In genomic region chr5:35574653-35575599, GRCm38 (mm10) we compare ENCODE assay signal across 8 mouse cellular contexts. TPM values are rescaled to one million over a fixed set of nuclear protein-coding genes. Genes with fewer than 3 reads are reported as not detected.
DNase-seq lines count a peak whose midpoint lies in the region; ATAC-seq lines count a peak whose summit lies in the region.

Gene Trmt44 (minus strand): TSS chr5:35575070.

- peaks cover 20% of the 10 kb centered on the region for H3K4me1 ChIP-seq in forebrain, embryonic 10.5 days
- H3K4me1 ChIP-seq in heart, embryonic 16.5 days (ENCODE audit: control insufficient read depth, insufficient read depth, low read length): peaks cover 12% of the 10 kb centered on the region
- peaks cover 16% of the 10 kb centered on the region for H3K4me1 ChIP-seq in liver, embryonic 15.5 days (replicated peaks)
- peaks cover 11% of the 10 kb centered on the region for H3K4me1 ChIP-seq in neural tube, embryonic 12.5 days

- peak within 1 kb of the TSS; percentile 100 for H3K4me3 ChIP-seq in forebrain, embryonic 10.5 days
- peak within 1 kb of the TSS; percentile 99 for H3K4me3 ChIP-seq in heart, embryonic 16.5 days (ENCODE audit: low read length)
- H3K4me3 ChIP-seq in liver, embryonic 15.5 days (replicated peaks): peak within 1 kb of the TSS; percentile 94
- H3K4me3 ChIP-seq in neural tube, embryonic 12.5 days: peak within 1 kb of the TSS; percentile 98

- no peaks in the 10 kb centered on the region for H3K9me3 ChIP-seq in forebrain, embryonic 10.5 days
- no peaks in the 10 kb centered on the region for H3K9me3 ChIP-seq in heart, embryonic 16.5 days (replicated peaks; ENCODE audit: control insufficient read depth, low read length)
- H3K9me3 ChIP-seq in liver, embryonic 15.5 days (replicated peaks): no peaks in the 10 kb centered on the region
- no peaks in the 10 kb centered on the region for H3K9me3 ChIP-seq in neural tube, embryonic 12.5 days

- H3K36me3 ChIP-seq in forebrain, embryonic 10.5 days (replicated peaks): peaks cover 39% of the 10 kb centered on the region
- H3K36me3 ChIP-seq in heart, embryonic 16.5 days (ENCODE audit: control insufficient read depth, insufficient read depth): peaks cover 35% of the 10 kb centered on the region
- peaks cover 35% of the 10 kb centered on the region for H3K36me3 ChIP-seq in liver, embryonic 15.5 days (replicated peaks)
- peaks cover 34% of the 10 kb centered on the region for H3K36me3 ChIP-seq in neural tube, embryonic 12.5 days

- H3K27me3 ChIP-seq in forebrain, embryonic 10.5 days (ENCODE audit: poor library complexity, severe bottlenecking): no peaks in the 10 kb centered on the region
- H3K27me3 ChIP-seq in heart, embryonic 16.5 days (ENCODE audit: control insufficient read depth, insufficient read depth, low read length): no peaks in the 10 kb centered on the region
- no peaks in the 10 kb centered on the region for H3K27me3 ChIP-seq in liver, embryonic 15.5 days
- H3K27me3 ChIP-seq in neural tube, embryonic 12.5 days (replicated peaks): no peaks in the 10 kb centered on the region

- peak within 1 kb of the TSS; percentile 95 for H3K9ac ChIP-seq in heart, embryonic 16.5 days (ENCODE audit: low read length)
- peak within 1 kb of the TSS; percentile 79 for H3K9ac ChIP-seq in liver, embryonic 15.5 days
- peak within 1 kb of the TSS; percentile 76 for H3K9ac ChIP-seq in neural tube, embryonic 12.5 days

- ATAC-seq in CD4-positive, CD25-positive, alpha-beta regulatory T cell, adult 4 months: peak; percentile 99
- peak; percentile 98 for ATAC-seq in heart, embryonic 16.5 days (replicated peaks; ENCODE audit: extremely low read depth, insufficient read depth, low FRiP score)
- ATAC-seq in liver, embryonic 15.5 days (ENCODE audit: insufficient read depth): peak; percentile 90
- ATAC-seq in neural tube, embryonic 12.5 days (ENCODE audit: low FRiP score, low read depth): peak; percentile 97

- DNase-seq in c-Kit-negative CD71-positive TER-119-positive erythroid progenitor cells, embryonic 14.5 days (ENCODE audit: low read depth, low spot score): peak; percentile 63
- DNase-seq in forebrain, embryonic 10.5 days (ENCODE audit: extremely low spot score, low spot score): peak; percentile 94
- peak; percentile 95 to 96 for DNase-seq in kidney, postnatal 36 days
- DNase-seq in telencephalon, adult 2 months (ENCODE audit: low read depth, low spot score): peak; percentile 91

- peak within 1 kb of the TSS; percentile 97 for H3K4me2 ChIP-seq in heart, embryonic 16.5 days (ENCODE audit: low read depth, low read length)
- H3K4me2 ChIP-seq in liver, embryonic 15.5 days: peak within 1 kb of the TSS; percentile 87
- peak within 1 kb of the TSS; percentile 97 for H3K4me2 ChIP-seq in neural tube, embryonic 12.5 days (replicated peaks)

- H3K27ac ChIP-seq in forebrain, embryonic 10.5 days: peak within 1 kb of the TSS; percentile 94
- peak within 1 kb of the TSS; percentile 78 for H3K27ac ChIP-seq in heart, embryonic 16.5 days (ENCODE audit: low read length)
- H3K27ac ChIP-seq in liver, embryonic 15.5 days (replicated peaks): no peak within 1 kb of the TSS; the same call in 1 of the 2 replicates
- peak within 1 kb of the TSS; percentile 54 for H3K27ac ChIP-seq in neural tube, embryonic 12.5 days

- WGBS in forebrain, embryonic 10.5 days: 4% methylated on average over 56 of the region's 56 CpGs
- 4% methylated on average over 56 of the region's 56 CpGs for whole genome bisulfite sequencing in heart, embryonic 16.5 days
- 4% methylated on average over 56 of the region's 56 CpGs for WGBS in liver, embryonic 15.5 days (ENCODE audit: insufficient replicate concordance)
- 4% methylated on average over 56 of the region's 56 CpGs for WGBS in neural tube, embryonic 12.5 days

RNA-seq across cellular contexts. Expression of gene Trmt44, which starts in this region (rescaled TPM):
- 1 to 10 TPM; 2.5 to 2.9 TPM for polyA plus RNA-seq in CD4-positive, CD25-positive, alpha-beta regulatory T cell, adult 4 months (2017; shearing (Covaris generic))
- 9.2 and 10.0 TPM in 2 replicates for polyA plus RNA-seq in forebrain, embryonic 10.5 days (2016; fragmentation: Nextera tagmentation; extraction: Ambion mirVana)
- polyA plus RNA-seq in heart, embryonic 16.5 days (2015; fragmentation: Nextera tagmentation; extraction: Ambion mirVana): 5.3 and 5.6 TPM in 2 replicates
- polyA plus RNA-seq in liver, embryonic 15.5 days (2015; fragmentation: Nextera tagmentation; extraction: Ambion mirVana): 2.6 and 2.7 TPM in 2 replicates
- polyA plus RNA-seq in neural tube, embryonic 12.5 days (2016; fragmentation: Nextera tagmentation; extraction: Ambion mirVana): 7.8 and 9.7 TPM in 2 replicates
